Mouse (Mus musculus) adrenal gland, postnatal 0 days (tissue): ENCODE measurements around the gene Usp6nl. TPM values are rescaled to one million over a fixed set of nuclear protein-coding genes. Genes with fewer than 3 reads are reported as not detected.

Experiments
- polyA plus RNA-seq: library from polyadenylated mRNA; unstranded; fragments of >200 nt; fragmentation: Nextera tagmentation; extraction: Ambion mirVana; gene quantifications from 2 replicates; pipeline ENCODE4 v1.2.1, GENCODE M21; 2015

Gene Usp6nl
- polyA plus RNA-seq, result 5.5 and 6.9 TPM in 2 replicates

GRCm38 (mm10) chr2:6322376-6322901 is at the start of gene Usp6nl:
Gene Usp6nl (plus strand): TSS chr2:6322667.

Other genes with a start within 250 kb of the Usp6nl start
- gene Proser2, start 192.5 kb upstream of the Usp6nl start, polyA plus RNA-seq, result 10.3 and 18.9 TPM in 2 replicates
- gene Echdc3, start 109.6 kb upstream of the Usp6nl start, polyA plus RNA-seq, result 24.0 and 57.9 TPM in 2 replicates